Mouse (Mus musculus) cortical plate, adult 2 months (tissue): ENCODE data around the gene Gtf2a1.

Experiments
- CTCF ChIP-seq: fragments of 200-500 bp; IDR thresholded peaks from 2 replicates; pipeline ENCODE4 v1.5.1; 2011; ENCODE audit warnings: mild to moderate bottlenecking, control low read depth, low read length; ENCODE audit not compliant: insufficient read depth; ENCODE audit errors: extremely low read depth
- POLR2A ChIP-seq: fragments of 200-500 bp; IDR thresholded peaks from 2 replicates; pipeline ENCODE4 v1.6.1; 2011; ENCODE audit warnings: mild to moderate bottlenecking, low read length, control low read depth; ENCODE audit not compliant: insufficient read depth; ENCODE audit errors: extremely low read depth

GRCm38 (mm10) chr12:91571708-91572107, 18.6 kb downstream of the Gtf2a1 start:
- TF ChIP-seq POLR2A (no peak), CTCF (no peak)
